Mouse (Mus musculus) bone marrow, adult 2 months (tissue): ENCODE data around the gene Eppin. TPM values are rescaled to one million over a fixed set of nuclear protein-coding genes. Genes with fewer than 3 reads are reported as not detected.
A peak's percentile ranks its signal among the peaks of the same experiment; 100 is the strongest.

Source experiments
- H3K27ac ChIP-seq: fragments of 200-500 bp; 2 replicates; pipeline ENCODE4 v1.5.1; 2012; ENCODE audit warnings: low read depth, mild to moderate bottlenecking, control low read depth, inconsistent platforms, low read length; ENCODE audit not compliant: control insufficient read depth, poor library complexity, insufficient read depth
- H3K4me1 ChIP-seq: fragments of 200-500 bp; 2 replicates; pipeline ENCODE4 v1.6.1; 2011; ENCODE audit warnings: low read length; ENCODE audit not compliant: control insufficient read depth, insufficient read depth
- H3K4me3 ChIP-seq: fragments of 200-500 bp; replicated peaks from 2 replicates; pipeline ENCODE3; 2011; ENCODE audit warnings: mild to moderate bottlenecking, low read depth, low read length, control low read depth; ENCODE audit not compliant: control insufficient read depth
- CTCF ChIP-seq: fragments of 200-500 bp; IDR thresholded peaks from 2 replicates; pipeline ENCODE4 v1.5.1; 2011; ENCODE audit warnings: low read length, control low read depth; ENCODE audit not compliant: control insufficient read depth, insufficient read depth
- POLR2A ChIP-seq: fragments of 200-500 bp; IDR thresholded peaks from 2 replicates; pipeline ENCODE4 v1.6.1; 2011; ENCODE audit warnings: low read depth, mild to moderate bottlenecking, control low read depth, low read length, borderline replicate concordance; ENCODE audit not compliant: control insufficient read depth
- WGBS: fragments of 180-500 bp; shearing (Covaris S2); methylation state at CpG from one replicate; pipeline ENCODE4 v1.1.7; 2018; 5-methylcytosine and 5-hydroxymethylcytosine counted together
- polyA plus RNA-seq: library from polyadenylated mRNA; stranded (reverse); fragments of >200 nt; gene quantifications from 2 replicates; pipeline ENCODE4 v1.2.4, GENCODE M21; 2011; ENCODE audit warnings: low replicate concordance; ENCODE audit not compliant: missing spikeins, insufficient read depth, insufficient read length

Gene Eppin
- polyA plus RNA-seq, 1 experiment: not detected

- Histone ChIP-seq H3K4me3 (no peak overlapping the region), H3K4me1 (no peaks in the 10 kb centered on the region), H3K27ac (no peak overlapping the region)
- 57% methylated on average over 5 of the region's 5 CpGs for WGBS
- no peak for TF ChIP-seq POLR2A
- no peak for TF ChIP-seq CTCF
Observed at GRCm38 (mm10) chr2:164564346-164564745, 29.0 kb downstream of the Eppin start.

- Histone ChIP-seq H3K4me1 (no peaks in the 10 kb centered on the region), H3K4me3 (no peak overlapping the region), H3K27ac (no peak overlapping the region)
- TF ChIP-seq CTCF (0 out of 2 replicates have a peak, but pooled peaks have one; percentile 12), POLR2A (no peak)
- 13% methylated on average over 32 of the region's 32 CpGs for WGBS
Observed at GRCm38 (mm10) chr2:164563339-164564038, 29.9 kb downstream of the Eppin start.

GRCm38 (mm10) chr2:164562391-164563188 is 30.8 kb downstream of the Eppin start, which contains the start of gene Wfdc2:
Gene Wfdc2, plus strand, starts transcription at chr2:164562413.
- TF ChIP-seq CTCF (no peak), POLR2A (no peak)
- Histone ChIP-seq H3K4me1 (no peaks in the 10 kb centered on the region), H3K4me3 (no peak within 1 kb of the TSS), H3K27ac (no peak within 1 kb of the TSS)
- WGBS: 71% methylated on average over 24 of the region's 24 CpGs

GRCm38 (mm10) chr2:164560106-164560505 is 33.3 kb downstream of the Eppin start:
- Histone ChIP-seq H3K27ac (no peak overlapping the region), H3K4me1 (no peaks in the 10 kb centered on the region), H3K4me3 (no peak overlapping the region)
- WGBS: 83% methylated on average over 8 of the region's 8 CpGs
- TF ChIP-seq CTCF (no peak), POLR2A (no peak)

GRCm38 (mm10) chr2:164558991-164559645 is 34.3 kb downstream of the Eppin start:
- no peaks in the 10 kb centered on the region for H3K4me1 ChIP-seq
- no peak overlapping the region for H3K4me3 ChIP-seq
- no peak overlapping the region for H3K27ac ChIP-seq
- WGBS: 10% methylated on average over 16 of the region's 16 CpGs
- TF ChIP-seq CTCF: no peak
- no peak for TF ChIP-seq POLR2A

GRCm38 (mm10) chr2:164558426-164558825 is 35.0 kb downstream of the Eppin start:
- Histone ChIP-seq H3K4me1 (no peaks in the 10 kb centered on the region), H3K27ac (no peak overlapping the region), H3K4me3 (no peak overlapping the region)
- TF ChIP-seq CTCF: no peak
- TF ChIP-seq POLR2A: no peak
- 34% methylated on average over 8 of the region's 8 CpGs for WGBS

- no peak overlapping the region for H3K4me3 ChIP-seq
- WGBS: 80% methylated on average over 9 of the region's 9 CpGs
- no peak overlapping the region for H3K27ac ChIP-seq
- no peaks in the 10 kb centered on the region for H3K4me1 ChIP-seq
- TF ChIP-seq POLR2A (no peak), CTCF (no peak)
Observed at GRCm38 (mm10) chr2:164551502-164551901, 41.9 kb downstream of the Eppin start.

- H3K27ac ChIP-seq: no peak overlapping the region
- 5% methylated on average over 2 of the region's 2 CpGs for WGBS
- TF ChIP-seq POLR2A: no peak
- TF ChIP-seq CTCF: no peak
- no peak overlapping the region for H3K4me3 ChIP-seq
- no peaks in the 10 kb centered on the region for H3K4me1 ChIP-seq
Observed at GRCm38 (mm10) chr2:164550895-164551269, 42.5 kb downstream of the Eppin start.
